Mouse (Mus musculus) T-cell, adult 2 months (primary cell): Measurements from ENCODE around the gene Ddx31.

Experiments used
- DNase-seq: peaks from one replicate; pipeline ENCODE4 v3.0.0; 2022; ENCODE audit warnings: low spot score

The Ddx31 gene

GRCm38 (mm10) chr2:28911331-28912038 is 71.3 kb downstream of the Ddx31 start:
- no peak for DNase-seq

GRCm38 (mm10) chr2:28912039-28912700 is 72.0 kb downstream of the Ddx31 start:
- DNase-seq, result no peak

GRCm38 (mm10) chr2:28912961-28913360 is 72.8 kb downstream of the Ddx31 start:
- no peak for DNase-seq

- DNase-seq, result no peak
Measured at GRCm38 (mm10) chr2:28914121-28914520, 73.9 kb downstream of the Ddx31 start.

- DNase-seq, result no peak
Measured at GRCm38 (mm10) chr2:28915104-28915738, 75.0 kb downstream of the Ddx31 start.

- peak; percentile 35 for DNase-seq
Measured at GRCm38 (mm10) chr2:28915768-28916512, 75.7 kb downstream of the Ddx31 start.

GRCm38 (mm10) chr2:28916513-28916865 is 76.3 kb downstream of the Ddx31 start, which contains the start of gene Barhl1:
Barhl1 (minus strand) TSS chr2:28916668.
- no peak for DNase-seq

GRCm38 (mm10) chr2:28917156-28917517 is 76.9 kb downstream of the Ddx31 start:
- DNase-seq, result no peak

DNA sequence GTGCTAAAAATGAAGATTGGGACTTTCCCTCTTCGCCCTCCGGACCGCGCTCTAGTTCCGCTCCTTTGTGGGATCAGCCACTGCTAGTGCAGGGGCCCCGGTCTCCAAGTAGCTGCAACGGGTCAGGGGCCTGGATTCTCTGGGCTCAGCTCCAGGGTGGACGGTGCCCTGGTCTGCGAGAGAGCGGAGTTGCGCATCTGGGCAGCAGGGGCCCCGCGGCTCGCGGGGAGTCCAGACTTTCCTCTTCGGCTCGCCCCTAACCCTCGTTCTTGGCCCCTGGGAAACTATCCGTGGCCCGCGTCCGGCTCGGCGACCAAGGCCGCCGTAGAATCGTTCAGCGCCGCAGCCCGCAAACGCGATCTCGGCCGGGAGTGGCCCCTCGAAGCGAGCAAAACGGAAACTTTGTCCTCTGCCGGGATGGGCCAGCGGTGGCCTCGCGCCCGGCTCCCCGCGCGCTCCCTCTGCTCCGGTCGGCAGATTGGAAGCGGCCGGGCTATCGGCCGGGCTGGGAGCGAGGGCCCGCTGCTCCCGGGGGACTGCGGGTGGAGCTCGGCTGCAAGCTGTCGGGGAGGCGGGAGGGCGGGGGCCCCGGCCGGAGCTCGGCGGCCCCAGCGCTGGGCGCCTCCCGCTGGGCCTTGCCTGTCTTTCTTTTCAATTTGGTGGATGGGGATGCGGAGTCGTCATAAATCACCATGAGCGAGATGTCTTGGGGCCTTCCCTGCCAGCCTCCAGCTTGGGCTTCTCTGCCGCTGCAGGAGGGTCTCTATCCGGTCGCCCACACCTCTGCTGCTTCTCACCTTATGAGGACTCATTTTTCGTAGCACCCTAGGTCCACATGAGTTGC is 77.5 kb downstream of the Ddx31 start:
- DNase-seq, result no peak

- no peak for DNase-seq
Measured at GRCm38 (mm10) chr2:28919001-28919400, 78.8 kb downstream of the Ddx31 start.

DNA sequence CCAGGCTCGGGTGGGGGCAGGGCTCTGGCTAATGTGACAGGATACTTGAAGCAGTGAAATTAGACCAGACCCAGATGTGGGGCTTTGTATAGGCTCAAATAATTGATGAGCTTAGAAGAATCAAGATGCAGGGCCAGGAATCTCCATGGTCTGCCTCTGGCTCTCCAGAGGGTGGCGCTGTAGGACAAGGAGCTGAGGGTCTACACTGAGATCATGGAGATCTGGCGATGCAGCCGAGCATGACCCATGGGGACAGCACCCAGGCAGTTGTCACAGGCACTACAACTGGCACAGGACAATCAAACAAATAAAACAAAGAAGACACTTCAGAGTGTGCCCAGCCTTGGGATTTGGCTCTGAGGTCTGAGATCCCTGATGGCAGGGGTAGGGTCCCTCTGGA is 83.7 kb downstream of the Ddx31 start:
- peak; percentile 13 for DNase-seq

- no peak for DNase-seq
Measured at GRCm38 (mm10) chr2:28930571-28930970, 90.4 kb downstream of the Ddx31 start.

- no peak for DNase-seq
Measured at GRCm38 (mm10) chr2:28938997-28939396, 98.8 kb downstream of the Ddx31 start.

- no peak for DNase-seq
Measured at GRCm38 (mm10) chr2:28943666-28944516, 103.7 kb downstream of the Ddx31 start.

GRCm38 (mm10) chr2:28945388-28945787 is 105.2 kb downstream of the Ddx31 start:
- no peak for DNase-seq

DNA sequence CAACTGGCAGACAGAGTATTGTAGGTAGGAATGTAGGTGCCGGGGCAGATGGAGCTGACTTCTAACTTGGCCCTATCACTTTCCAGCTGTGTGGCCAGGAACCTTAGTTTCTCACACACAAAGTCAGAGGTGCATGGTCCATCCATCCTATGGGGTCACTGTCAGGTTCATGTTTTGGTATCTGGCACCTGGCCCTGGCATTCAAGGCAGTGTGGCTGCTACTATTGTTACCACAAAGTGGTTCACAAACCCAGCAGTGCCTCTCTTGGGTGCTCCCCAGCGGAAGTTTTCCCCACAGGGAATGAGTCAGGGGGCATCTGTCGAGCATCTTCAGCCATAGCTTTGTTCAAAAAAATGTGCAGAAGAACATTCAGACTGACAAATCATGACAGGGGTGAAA is 106.1 kb downstream of the Ddx31 start:
- DNase-seq, result no peak

- DNase-seq, result no peak
Measured at GRCm38 (mm10) chr2:28952981-28953380, 112.8 kb downstream of the Ddx31 start.

DNA sequence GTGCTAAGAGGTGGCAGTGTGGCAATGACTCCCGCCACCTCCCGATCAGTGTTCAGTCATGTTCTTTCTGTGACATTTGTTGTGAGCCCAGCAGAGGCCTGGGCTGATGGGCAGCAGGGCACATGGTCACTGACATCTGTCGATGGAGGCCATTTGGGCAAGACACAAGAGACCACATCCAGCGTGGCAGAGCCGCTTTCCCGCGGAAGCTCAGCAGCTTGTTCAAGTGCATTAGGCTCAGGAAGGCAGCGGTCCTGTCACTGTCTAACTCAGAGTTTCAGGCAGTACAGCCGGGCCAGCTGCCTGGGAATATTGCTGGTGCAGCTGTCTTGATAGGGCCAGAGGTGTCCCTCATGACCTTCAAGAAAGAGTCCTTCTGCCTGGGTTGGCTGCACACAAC is 114.4 kb downstream of the Ddx31 start:
- DNase-seq, result no peak
